Mouse (Mus musculus): ENCODE data around the gene Erg28. TPM values are rescaled to one million over a fixed set of nuclear protein-coding genes. Genes with fewer than 3 reads are reported as not detected.

Erg28 gene
- total RNA-seq (2012; rRNA removed), result 46.0 and 55.6 TPM in 2 replicates
- polyA plus RNA-seq (2012; ENCODE audit: insufficient read depth in 1 of 2, insufficient read length in 2 of 2, low read depth in 1 of 2, low replicate concordance in 2 of 2, missing spikeins in 1 of 2), result 10 to 100 TPM in 1 of 2 experiments, not detected in 1; 76.3 TPM

DNA sequence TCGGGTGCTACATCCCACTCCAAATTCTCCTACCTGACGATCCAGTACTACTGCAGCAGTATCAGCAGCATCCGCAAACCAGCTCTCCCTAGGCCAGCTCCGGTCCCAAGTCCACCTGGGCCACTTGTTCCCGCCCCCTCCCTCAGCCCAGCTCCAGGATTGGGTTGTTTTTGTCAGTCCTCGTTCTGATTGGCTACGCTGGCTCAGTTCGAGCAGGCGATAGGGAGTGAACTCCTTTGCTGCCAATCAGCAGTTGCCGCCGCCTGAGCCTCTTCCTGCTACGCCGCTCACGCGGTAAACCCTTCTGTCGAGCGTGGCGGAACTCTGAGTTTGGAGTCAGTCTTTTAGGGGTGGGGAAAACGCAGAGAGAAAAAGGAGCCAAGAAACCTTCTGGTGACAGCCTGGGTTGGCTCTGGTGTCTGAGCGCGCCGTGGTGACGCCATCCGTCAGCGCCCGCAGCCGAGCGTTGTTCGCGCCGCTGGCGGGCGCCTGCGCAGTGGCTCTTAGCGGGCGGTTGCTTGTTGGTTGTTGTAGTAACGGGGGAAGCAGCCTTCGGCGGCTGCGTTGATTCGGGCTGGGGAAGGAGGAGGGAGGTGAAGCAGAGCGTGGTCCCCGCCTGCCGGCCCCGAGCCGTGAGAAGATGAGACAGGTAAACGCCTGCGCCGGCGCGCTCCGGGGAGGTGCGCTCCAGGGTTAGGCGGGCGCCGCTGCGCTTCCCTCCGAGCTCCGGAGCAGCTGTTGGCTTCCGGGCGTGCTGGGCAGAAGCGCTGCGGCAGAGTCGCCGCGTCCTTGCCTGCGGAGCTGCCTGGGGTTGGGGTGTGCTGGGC, at the start of gene Erg28, which contains the start of gene Ttll5:
Erg28 (minus strand) TSS at position 113 of the 827 bp plus-strand sequence.
Ttll5 (plus strand) TSS at position 222 of the 827 bp plus-strand sequence.
- Histone ChIP-seq H3K4me1 (ENCODE audit: control insufficient read depth in 1 of 2, insufficient read depth in 2 of 2, low read length in 2 of 2) (peaks cover 0 to 4% of the 10 kb centered on the region in 2 experiments; a peak in 2 of 4 replicates), H3K36me3 (ENCODE audit: control insufficient read depth in 1 of 2, insufficient read depth in 2 of 2, low read length in 2 of 2) (peaks cover 0 to 16% of the 10 kb centered on the region in 2 experiments; a peak in 2 of 4 replicates)

DNA sequence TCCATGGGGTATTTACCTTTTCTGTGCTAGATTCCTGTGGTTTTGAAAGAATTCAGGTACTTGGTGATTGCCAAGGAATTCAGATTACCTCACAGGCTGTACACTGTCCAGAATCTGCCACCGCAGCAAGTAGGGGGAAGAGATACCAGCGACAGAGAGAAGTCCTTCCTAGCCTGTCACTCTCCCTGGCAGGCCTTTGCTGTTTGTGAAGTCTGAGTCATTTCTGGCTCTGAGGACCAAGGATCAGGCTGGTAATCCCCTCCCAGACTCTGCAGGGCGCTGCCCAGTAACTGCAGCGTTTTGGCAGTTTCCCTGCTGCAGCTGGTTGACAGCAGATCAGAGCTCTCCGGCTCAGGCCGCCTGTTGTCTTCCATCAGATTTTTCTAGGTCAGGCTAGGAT, 45.1 kb upstream of the Erg28 start:
- Histone ChIP-seq H3K4me3 (ENCODE audit: control insufficient read depth in 1 of 2, insufficient read depth in 1 of 2, low read depth in 2 of 2, low read length in 2 of 2) (no peak overlapping the region), H3K4me1 (ENCODE audit: control insufficient read depth in 1 of 2, insufficient read depth in 2 of 2, low read length in 2 of 2) (no peaks in the 10 kb centered on the region), H3K36me3 (ENCODE audit: control insufficient read depth in 1 of 2, insufficient read depth in 2 of 2, low read length in 2 of 2) (no peaks in the 10 kb centered on the region), H3K27me3 (ENCODE audit: control insufficient read depth in 1 of 2, insufficient read depth in 2 of 2, low read length in 2 of 2) (no peaks in the 10 kb centered on the region), H3K9me3 (replicated peaks; ENCODE audit: insufficient read depth, low read length) (no peaks in the 10 kb centered on the region), H3K9ac (ENCODE audit: control insufficient read depth, low read depth, low read length, poor library complexity, severe bottlenecking) (no peak overlapping the region), H3K27ac (ENCODE audit: control insufficient read depth, low read depth, low read length) (no peak overlapping the region), H3K79me2 (ENCODE audit: control insufficient read depth, insufficient read depth, low read length, poor library complexity) (no peaks in the 10 kb centered on the region)
- DNase-seq (ENCODE audit: low read depth, low spot score), result no peak
- TF ChIP-seq MYC (IDR thresholded peaks at IDR 0.05; ENCODE audit: low read depth, low read length) (no peak), RAD21 (IDR thresholded peaks at IDR 0.05; ENCODE audit: low read depth, low read length) (no peak), SIN3A (IDR thresholded peaks at IDR 0.05; ENCODE audit: low read length) (no peak), SMC3 (IDR thresholded peaks at IDR 0.05; ENCODE audit: low read depth, low read length) (no peak), MEF2A (IDR thresholded peaks at IDR 0.05; ENCODE audit: extremely low read depth, insufficient replicate concordance, low read depth, low read length, poor library complexity, severe bottlenecking) (no peak), KAT2A (conservative IDR thresholded peaks at IDR 0.05; ENCODE audit: low read depth, low read length) (no peak), MYB (IDR thresholded peaks at IDR 0.05; ENCODE audit: low read depth, low read length) (no peak), ELF1 (IDR thresholded peaks at IDR 0.05; ENCODE audit: low read depth, low read length) (no peak), MAFK (IDR thresholded peaks at IDR 0.05; ENCODE audit: borderline replicate concordance, low read depth, low read length) (no peak), TCF12 (IDR thresholded peaks at IDR 0.05; ENCODE audit: low read depth, low read length) (no peak), ZNF384 (IDR thresholded peaks at IDR 0.05; ENCODE audit: low read depth, low read length) (no peak), ZMIZ1 (IDR thresholded peaks at IDR 0.05; ENCODE audit: low read depth, low read length) (no peak), E2F4 (IDR thresholded peaks at IDR 0.05; ENCODE audit: borderline replicate concordance, low read depth, low read length) (no peak), ETS1 (IDR thresholded peaks at IDR 0.05; ENCODE audit: low read depth, low read length) (no peak), TAL1 (IDR thresholded peaks at IDR 0.05; ENCODE audit: low read length) (no peak), POLR2AphosphoS5 (IDR thresholded peaks at IDR 0.05; ENCODE audit: borderline replicate concordance, low read depth, low read length) (no peak)

More for the DNA sequence above, at the start of gene Erg28, which contains the start of gene Ttll5:
- Histone ChIP-seq H3K27ac (ENCODE audit: control insufficient read depth, low read depth, low read length) (peak within 1 kb of the TSS; percentile 98), H3K4me3 (ENCODE audit: control insufficient read depth in 1 of 2, insufficient read depth in 1 of 2, low read depth in 2 of 2, low read length in 2 of 2) (peak within 1 kb of the TSS; percentile 63 to 82), H3K27me3 (ENCODE audit: control insufficient read depth in 1 of 2, insufficient read depth in 2 of 2, low read length in 2 of 2) (no peaks in the 10 kb centered on the region), H3K9ac (ENCODE audit: control insufficient read depth, low read depth, low read length, poor library complexity, severe bottlenecking) (peak within 1 kb of the TSS; percentile 87), H3K79me2 (ENCODE audit: control insufficient read depth, insufficient read depth, low read length, poor library complexity) (peaks cover 12% of the 10 kb centered on the region), H3K9me3 (replicated peaks; ENCODE audit: insufficient read depth, low read length) (no peaks in the 10 kb centered on the region)
- DNase-seq (ENCODE audit: low read depth, low spot score), result peak; percentile 98
- peak; percentile 88 for TF ChIP-seq HCFC1 (IDR thresholded peaks at IDR 0.05; ENCODE audit: low read depth, low read length)
- no peak for TF ChIP-seq POLR2AphosphoS2 (IDR thresholded peaks at IDR 0.05; ENCODE audit: low read length)
- TF ChIP-seq ZC3H11A (IDR thresholded peaks at IDR 0.05; ENCODE audit: low read depth, low read length), result no peak
- TF ChIP-seq RCOR1 (IDR thresholded peaks at IDR 0.05; ENCODE audit: low read depth, low read length), result no peak
- peak; percentile 96 for TF ChIP-seq E2F4 (IDR thresholded peaks at IDR 0.05; ENCODE audit: borderline replicate concordance, low read depth, low read length)
- no peak; the same call in 1 of the 2 replicates for TF ChIP-seq MAZ (IDR thresholded peaks at IDR 0.05; ENCODE audit: low read depth, low read length)
- no peak for TF ChIP-seq UBTF (IDR thresholded peaks at IDR 0.05; ENCODE audit: borderline replicate concordance, insufficient read depth, low read depth, low read length)
- TF ChIP-seq ZKSCAN1 (IDR thresholded peaks at IDR 0.05; ENCODE audit: low read depth, low read length), result no peak
- TF ChIP-seq USF1 (IDR thresholded peaks at IDR 0.05; ENCODE audit: low read depth, low read length), result no peak
- peak; percentile 78 for TF ChIP-seq SIN3A (IDR thresholded peaks at IDR 0.05; ENCODE audit: low read length)
- TF ChIP-seq EP300 (IDR thresholded peaks at IDR 0.05; ENCODE audit: low read depth in 1 of 2, low read length in 2 of 2), result no peak
- no peak for TF ChIP-seq MYB (IDR thresholded peaks at IDR 0.05; ENCODE audit: low read depth, low read length)
- TF ChIP-seq JUND (IDR thresholded peaks at IDR 0.05; ENCODE audit: low read depth, low read length), result no peak
- TF ChIP-seq RAD21 (IDR thresholded peaks at IDR 0.05; ENCODE audit: low read depth, low read length), result no peak
- TF ChIP-seq MXI1 (IDR thresholded peaks at IDR 0.05; ENCODE audit: low read depth, low read length), result peak; percentile 85
- TF ChIP-seq NRF1 (IDR thresholded peaks at IDR 0.05; ENCODE audit: insufficient read depth, low read depth, low read length, poor library complexity, severe bottlenecking), result peak; percentile 91
- TF ChIP-seq ZMIZ1 (IDR thresholded peaks at IDR 0.05; ENCODE audit: low read depth, low read length), result peak; percentile 50; the same call in 1 of the 2 replicates
- TF ChIP-seq TAL1 (IDR thresholded peaks at IDR 0.05; ENCODE audit: low read length), result no peak
- no peak for TF ChIP-seq BHLHE40 (IDR thresholded peaks at IDR 0.05; ENCODE audit: borderline replicate concordance, low read depth, low read length)
- TF ChIP-seq TCF12 (IDR thresholded peaks at IDR 0.05; ENCODE audit: low read depth, low read length), result peak; percentile 25; the same call in 1 of the 2 replicates
- no peak for TF ChIP-seq GABPA (IDR thresholded peaks at IDR 0.05; ENCODE audit: low read depth, low read length)
- TF ChIP-seq USF2 (IDR thresholded peaks at IDR 0.05; ENCODE audit: borderline replicate concordance in 1 of 2, insufficient read depth in 1 of 2, low read depth in 1 of 2, low read length in 2 of 2), result no peak
- no peak; the same call in 1 of the 2 replicates for TF ChIP-seq MAX (IDR thresholded peaks at IDR 0.05; ENCODE audit: low read length)
- TF ChIP-seq KAT2A (conservative IDR thresholded peaks at IDR 0.05; ENCODE audit: low read depth, low read length), result no peak; the same call in 1 of the 2 replicates
- TF ChIP-seq CHD2 (IDR thresholded peaks at IDR 0.05; ENCODE audit: low read length), result no peak
- peak; percentile 47 for TF ChIP-seq NELFE (IDR thresholded peaks at IDR 0.05; ENCODE audit: low read depth, low read length)
- peak; percentile 47 to 81; a peak in 3 of 4 replicates for TF ChIP-seq POLR2A (IDR thresholded peaks at IDR 0.05; ENCODE audit: control insufficient read depth in 1 of 2, insufficient read depth in 1 of 2, low read depth in 1 of 2, low read length in 2 of 2, poor library complexity in 1 of 2)
- no peak; the same call in none of the 2 replicates for TF ChIP-seq TBP (IDR thresholded peaks at IDR 0.05; ENCODE audit: low read depth, low read length)
- TF ChIP-seq ELF1 (IDR thresholded peaks at IDR 0.05; ENCODE audit: low read depth, low read length), result peak; percentile 56; the same call in 1 of the 2 replicates
- TF ChIP-seq ZNF384 (IDR thresholded peaks at IDR 0.05; ENCODE audit: low read depth, low read length), result no peak
- TF ChIP-seq POLR2AphosphoS5 (IDR thresholded peaks at IDR 0.05; ENCODE audit: borderline replicate concordance, low read depth, low read length), result no peak
- TF ChIP-seq GATA1 (IDR thresholded peaks at IDR 0.05; ENCODE audit: low read depth, low read length), result 0 out of 2 replicates have a peak, but pooled peaks have one; percentile 10
- TF ChIP-seq SMC3 (IDR thresholded peaks at IDR 0.05; ENCODE audit: low read depth, low read length), result no peak

All from MEL (cell line).